11 mouse cellular contexts compared by ENCODE assay signal in the genomic region with DNA sequence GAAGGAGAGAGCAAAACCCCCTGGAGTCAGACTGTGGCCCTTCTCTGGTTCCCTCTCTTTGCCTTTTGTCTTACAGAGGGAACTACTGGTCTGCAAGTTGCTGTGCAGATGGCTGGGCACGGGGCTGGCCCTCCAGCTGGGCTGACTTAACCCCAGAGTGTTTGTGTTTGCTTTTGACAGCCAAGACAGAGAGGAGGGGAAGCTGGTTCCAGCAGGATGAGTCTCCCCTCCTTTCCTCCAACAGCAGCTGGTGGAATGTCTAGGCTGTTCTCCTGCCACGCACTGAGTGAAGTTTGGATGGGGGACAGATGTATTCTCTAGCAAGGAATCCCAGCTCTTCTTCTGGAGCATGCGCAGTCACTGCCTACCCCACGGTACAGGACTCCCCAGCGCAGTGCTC. TPM values are rescaled to one million over a fixed set of nuclear protein-coding genes. Genes with fewer than 3 reads are reported as not detected.
DNase-seq lines count a peak whose midpoint lies in the region; ATAC-seq and TF ChIP-seq lines count a peak whose summit lies in the region.
"Had no signal": no experiment of that assay in that cellular context is flagged by ENCODE, and none has a peak within 500 bp of the region (broad histone marks: within the 10 kb centered on the region; RNA-seq: fewer than 3 reads in every experiment).

No protein-coding gene starts in this region.

- no peak overlapping the region for H3K4me3 ChIP-seq in intestine, embryonic 16.5 days (ENCODE audit: low read length)
- H3K4me3 ChIP-seq in neural tube, embryonic 11.5 days (ENCODE audit: low read depth, low read length): no peak overlapping the region
- no peak overlapping the region for H3K4me3 ChIP-seq in cerebellum, adult 2 months (replicated peaks; ENCODE audit: insufficient read depth, low read depth, low read length)

- DNase-seq in cerebellum, postnatal 14 days: peak; percentile 6 to 9
- no peak for DNase-seq in cerebellum, adult 9-11 months
- DNase-seq in kidney, postnatal 10 days: peak; percentile 66
- no peak for DNase-seq in kidney, postnatal 36 days
- peak; percentile 50 for DNase-seq in neural tube, embryonic 11.5 days (ENCODE audit: low spot score)
- no peak for DNase-seq in cerebellum, adult 2 months
- DNase-seq: adrenal gland, postnatal 10 days; cerebellum, adult 9-10 months; forebrain, postnatal 0 days had no signal

- 35% methylated on average over 5 of the region's 5 CpGs for WGBS in intestine, embryonic 16.5 days
- 59% methylated on average over 5 of the region's 5 CpGs for WGBS in neural tube, embryonic 11.5 days
- WGBS in cerebellum, adult 2 months: 29% methylated on average over 5 of the region's 5 CpGs

- no peaks in the 10 kb centered on the region for H3K36me3 ChIP-seq in intestine, embryonic 16.5 days (ENCODE audit: control insufficient read depth, insufficient read depth, low read length)
- no peaks in the 10 kb centered on the region for H3K36me3 ChIP-seq in neural tube, embryonic 11.5 days (ENCODE audit: control insufficient read depth, insufficient read depth, low read length)

- no peaks in the 10 kb centered on the region for H3K9me3 ChIP-seq in intestine, embryonic 16.5 days (ENCODE audit: control insufficient read depth, low read length)
- no peaks in the 10 kb centered on the region for H3K9me3 ChIP-seq in neural tube, embryonic 11.5 days (ENCODE audit: control insufficient read depth, low read length)

- no peaks in the 10 kb centered on the region for H3K4me1 ChIP-seq in intestine, embryonic 16.5 days (ENCODE audit: control insufficient read depth, insufficient read depth, low read length)
- no peaks in the 10 kb centered on the region for H3K4me1 ChIP-seq in neural tube, embryonic 11.5 days (ENCODE audit: control insufficient read depth, insufficient read depth, low read length)
- H3K4me1 ChIP-seq in cerebellum, adult 2 months (ENCODE audit: control insufficient read depth, insufficient read depth, low read length): no peaks in the 10 kb centered on the region; the same call in 1 of the 2 replicates

- H3K9ac ChIP-seq in intestine, embryonic 16.5 days (ENCODE audit: low read depth, low read length): no peak overlapping the region
- no peak overlapping the region for H3K9ac ChIP-seq in neural tube, embryonic 11.5 days (ENCODE audit: low read length)
- H3K9ac ChIP-seq: forebrain, postnatal 0 days had no signal

- H3K4me2 ChIP-seq in intestine, embryonic 16.5 days (ENCODE audit: low read depth, low read length): no peak overlapping the region
- no peak overlapping the region for H3K4me2 ChIP-seq in neural tube, embryonic 11.5 days (ENCODE audit: low read depth)

- TF ChIP-seq CTCF in cerebellum, adult 2 months (IDR thresholded peaks at IDR 0.05; ENCODE audit: borderline replicate concordance, insufficient read depth, low read depth, low read length): no peak

- TF ChIP-seq POLR2A in cerebellum, adult 2 months (IDR thresholded peaks at IDR 0.05; ENCODE audit: borderline replicate concordance, insufficient read depth, low read length): no peak

- H3K27me3 ChIP-seq in intestine, embryonic 16.5 days (replicated peaks; ENCODE audit: control insufficient read depth, insufficient read depth, low read length): no peaks in the 10 kb centered on the region
- H3K27me3 ChIP-seq in neural tube, embryonic 11.5 days (ENCODE audit: control insufficient read depth, insufficient read depth, low read length): no peaks in the 10 kb centered on the region
- no peaks in the 10 kb centered on the region; the same call in 1 of the 2 replicates for H3K27me3 ChIP-seq in cerebellum, adult 2 months (ENCODE audit: control insufficient read depth, insufficient read depth, low read length)

- ATAC-seq in intestine, embryonic 16.5 days: peak; percentile 90
- ATAC-seq in neural tube, embryonic 11.5 days (ENCODE audit: insufficient read depth, low FRiP score, low TSS enrichment): no peak
- ATAC-seq in frontal cortex, adult (ENCODE audit: low TSS enrichment): no peak
- ATAC-seq: forebrain, postnatal 0 days had no signal

- peak overlapping the region; percentile 50 for H3K27ac ChIP-seq in intestine, embryonic 16.5 days (ENCODE audit: low read length)
- no peak overlapping the region for H3K27ac ChIP-seq in neural tube, embryonic 11.5 days (ENCODE audit: low read depth, low read length)
- H3K27ac ChIP-seq in cerebellum, adult 2 months (ENCODE audit: insufficient read depth, low read length): no peak overlapping the region

RNA-seq across cellular contexts. Expression of a gene that starts 56.5 kb away (rescaled TPM):
- 5.9 and 6.1 TPM in 2 replicates for polyA plus RNA-seq in intestine, embryonic 16.5 days (2015; fragmentation: Nextera tagmentation; extraction: Ambion mirVana)
- 36.2 and 36.7 TPM in 2 replicates for polyA plus RNA-seq in neural tube, embryonic 11.5 days (2014; fragmentation: Nextera tagmentation; extraction: Ambion mirVana)
- polyA plus RNA-seq in cerebellum, adult 2 months (2012; rRNA removed): 2.5 and 3.3 TPM in 2 replicates

Comparison
In these comparisons a context has a peak if more than half of its experiments do, and no peak if none do; other contexts are left out.
1. DNase-seq: peak in cerebellum, postnatal 14 days (2 of 2), kidney, postnatal 10 days (single experiment) and neural tube, embryonic 11.5 days (single experiment); none in cerebellum, adult 9-11 months (single experiment), kidney, postnatal 36 days (0 of 2) and cerebellum, adult 2 months (0 of 2).